Mouse (Mus musculus) megakaryocyte, embryonic 14.5 days (primary cell): ENCODE results near the gene Lrrc8c.

ENCODE experiments used
- FLI1 ChIP-seq: IDR thresholded peaks from 2 replicates; pipeline ENCODE4 v1.6.1; 2012; ENCODE audit warnings: low read length, inconsistent platforms, mixed read lengths
- GATA1 ChIP-seq: IDR thresholded peaks from 3 replicates; pipeline ENCODE4 v1.6.1; 2012; ENCODE audit warnings: mixed read lengths, low read length, inconsistent platforms, borderline replicate concordance

DNA sequence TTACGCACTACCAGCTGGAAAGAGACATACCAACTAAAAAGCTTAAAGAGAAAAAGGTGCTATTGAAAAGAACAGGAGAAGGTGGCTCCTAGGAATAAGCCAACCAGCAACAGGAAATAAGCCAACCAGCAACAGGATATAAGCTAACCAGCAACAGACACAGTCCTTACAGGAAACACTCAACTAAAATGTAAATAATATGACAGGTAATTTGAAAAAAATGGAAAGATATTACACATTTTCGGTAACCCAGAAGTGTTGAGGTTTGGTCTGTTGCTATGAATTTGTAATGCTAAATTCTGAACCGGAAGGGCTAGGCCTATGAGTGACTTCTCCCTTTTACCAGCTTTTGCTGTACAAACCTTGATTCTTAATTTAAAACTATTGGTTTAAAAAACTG, 69.9 kb downstream of the Lrrc8c start:
- TF ChIP-seq GATA1: no peak
- TF ChIP-seq FLI1: no peak
